Mouse (Mus musculus): ENCODE measurements around the gene Lsamp. TPM values are rescaled to one million over a fixed set of nuclear protein-coding genes. Genes with fewer than 3 reads are reported as not detected.

Lsamp gene
- polyA plus RNA-seq, 1 experiment from 2014 or later, result 168 TPM

DNA sequence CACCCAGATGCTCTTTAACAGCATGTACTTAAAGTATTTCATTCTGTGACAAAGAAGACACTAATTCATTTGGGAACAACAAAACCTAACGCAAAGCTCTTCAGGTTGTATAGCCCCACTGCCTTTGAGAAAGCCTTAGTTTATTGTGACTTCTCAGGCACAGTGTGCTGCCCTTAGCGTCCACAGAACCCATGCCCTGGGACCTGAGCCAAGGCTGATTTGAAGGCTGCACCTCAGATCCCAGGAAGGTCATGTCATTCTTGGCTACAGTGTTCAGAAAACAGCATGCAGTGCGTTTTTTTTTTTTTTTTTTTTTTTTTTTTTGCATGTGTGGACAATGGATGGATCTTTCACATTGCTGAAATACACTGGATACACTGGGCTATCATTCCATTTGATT lies 210.2 kb downstream of the Lsamp start:
- no peaks in the 10 kb centered on the region for H3K27me3 ChIP-seq (ENCODE audit: control insufficient read depth, insufficient read depth, low read length)
- no peaks in the 10 kb centered on the region for H3K4me1 ChIP-seq (ENCODE audit: control insufficient read depth, insufficient read depth, low read length)
- 17% methylated on average over 3 of the region's 3 CpGs for WGBS
- no peak overlapping the region for H3K4me2 ChIP-seq (ENCODE audit: low read depth, low read length)
- no peak overlapping the region for H3K4me3 ChIP-seq (ENCODE audit: low read depth, low read length)
- no peaks in the 10 kb centered on the region for H3K9me3 ChIP-seq (ENCODE audit: control insufficient read depth, low read length)
- H3K9ac ChIP-seq (replicated peaks; ENCODE audit: low read depth, low read length), result no peak overlapping the region
- no peak overlapping the region for H3K27ac ChIP-seq (ENCODE audit: low read depth, low read length)
- no peaks in the 10 kb centered on the region for H3K36me3 ChIP-seq (ENCODE audit: control insufficient read depth, insufficient read depth, low read length)
- no peak for ATAC-seq (ENCODE audit: low read depth)

DNA sequence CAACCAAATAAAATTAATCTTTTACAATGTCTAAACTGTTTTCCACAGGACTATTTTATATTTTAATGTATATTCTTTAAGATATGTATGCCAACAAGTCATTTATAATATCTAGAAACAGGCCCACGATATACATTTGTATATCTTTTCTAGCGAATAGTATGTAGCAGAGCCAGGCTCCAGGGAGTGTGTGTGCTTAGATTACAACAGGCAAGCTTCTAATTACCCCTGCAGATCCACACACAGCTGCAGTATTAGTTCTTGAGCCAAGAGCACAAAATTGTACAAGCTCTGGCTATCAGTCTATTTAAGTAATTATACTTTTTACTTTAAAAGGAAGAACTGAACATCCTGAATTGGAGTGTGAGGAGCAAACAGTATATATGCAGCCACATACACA lies 210.7 kb downstream of the Lsamp start:
- Histone ChIP-seq H3K9me3 (ENCODE audit: control insufficient read depth, low read length) (no peaks in the 10 kb centered on the region), H3K4me3 (ENCODE audit: low read depth, low read length) (no peak overlapping the region), H3K4me2 (ENCODE audit: low read depth, low read length) (no peak overlapping the region), H3K36me3 (ENCODE audit: control insufficient read depth, insufficient read depth, low read length) (no peaks in the 10 kb centered on the region), H3K27me3 (ENCODE audit: control insufficient read depth, insufficient read depth, low read length) (no peaks in the 10 kb centered on the region), H3K27ac (ENCODE audit: low read depth, low read length) (no peak overlapping the region), H3K4me1 (ENCODE audit: control insufficient read depth, insufficient read depth, low read length) (no peaks in the 10 kb centered on the region), H3K9ac (replicated peaks; ENCODE audit: low read depth, low read length) (no peak overlapping the region)
- no peak for ATAC-seq (ENCODE audit: low read depth)
- 77% methylated on average over 2 of the region's 2 CpGs for WGBS

DNA sequence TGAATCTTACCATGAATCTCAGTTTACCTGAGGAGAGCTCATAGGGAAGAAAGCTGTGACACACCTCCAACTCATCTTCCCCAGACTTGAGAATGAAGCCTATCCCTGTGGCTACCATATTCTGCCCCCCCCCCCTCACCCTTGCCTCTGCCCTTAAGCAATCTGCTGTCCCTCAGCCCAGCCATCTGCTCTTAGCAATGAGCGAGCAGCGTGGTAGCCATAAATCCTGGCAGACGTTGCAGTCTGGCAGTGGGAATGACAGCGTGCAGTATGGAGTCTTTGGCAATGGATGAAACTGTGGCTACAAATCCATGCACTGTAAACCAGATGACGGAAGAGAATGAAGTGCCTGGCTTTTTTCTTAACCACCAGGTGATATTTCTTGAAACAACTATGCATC lies 244.5 kb downstream of the Lsamp start:
- Histone ChIP-seq H3K9me3 (ENCODE audit: control insufficient read depth, low read length) (no peaks in the 10 kb centered on the region), H3K4me1 (ENCODE audit: control insufficient read depth, insufficient read depth, low read length) (no peaks in the 10 kb centered on the region), H3K27ac (ENCODE audit: low read depth, low read length) (no peak overlapping the region), H3K9ac (replicated peaks; ENCODE audit: low read depth, low read length) (no peak overlapping the region), H3K4me3 (ENCODE audit: low read depth, low read length) (no peak overlapping the region), H3K36me3 (ENCODE audit: control insufficient read depth, insufficient read depth, low read length) (no peaks in the 10 kb centered on the region), H3K4me2 (ENCODE audit: low read depth, low read length) (no peak overlapping the region), H3K27me3 (ENCODE audit: control insufficient read depth, insufficient read depth, low read length) (no peaks in the 10 kb centered on the region)
- 11% methylated on average over 5 of the region's 5 CpGs for WGBS
- ATAC-seq (ENCODE audit: low read depth), result peak; percentile 84

DNA sequence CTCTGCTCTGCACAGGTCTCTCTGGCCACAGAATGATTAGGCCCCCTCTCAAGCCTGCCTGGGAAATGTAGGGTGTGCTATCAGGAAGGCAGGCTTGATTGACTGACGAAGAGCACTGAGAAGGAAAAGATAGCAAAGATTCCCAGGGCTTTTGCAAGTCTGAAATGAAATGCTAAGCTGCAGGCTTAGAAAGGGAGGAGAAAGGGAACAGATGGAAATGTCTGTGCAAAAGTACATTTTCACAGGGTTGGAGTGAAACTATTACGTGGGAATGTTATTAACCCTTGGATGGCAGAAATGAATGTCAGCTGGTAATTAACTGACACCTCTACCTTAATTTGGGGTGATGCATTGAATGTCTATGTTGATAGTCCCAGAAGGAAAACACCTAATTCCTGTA lies 248.9 kb downstream of the Lsamp start:
- Histone ChIP-seq H3K9ac (replicated peaks; ENCODE audit: low read depth, low read length) (no peak overlapping the region), H3K27me3 (ENCODE audit: control insufficient read depth, insufficient read depth, low read length) (no peaks in the 10 kb centered on the region), H3K36me3 (ENCODE audit: control insufficient read depth, insufficient read depth, low read length) (no peaks in the 10 kb centered on the region), H3K27ac (ENCODE audit: low read depth, low read length) (no peak overlapping the region), H3K9me3 (ENCODE audit: control insufficient read depth, low read length) (no peaks in the 10 kb centered on the region), H3K4me3 (ENCODE audit: low read depth, low read length) (no peak overlapping the region), H3K4me1 (ENCODE audit: control insufficient read depth, insufficient read depth, low read length) (peaks cover 9% of the 10 kb centered on the region), H3K4me2 (ENCODE audit: low read depth, low read length) (no peak overlapping the region)
- ATAC-seq (ENCODE audit: low read depth), result no peak
- WGBS, result 65% methylated on average over 2 of the region's 2 CpGs

DNA sequence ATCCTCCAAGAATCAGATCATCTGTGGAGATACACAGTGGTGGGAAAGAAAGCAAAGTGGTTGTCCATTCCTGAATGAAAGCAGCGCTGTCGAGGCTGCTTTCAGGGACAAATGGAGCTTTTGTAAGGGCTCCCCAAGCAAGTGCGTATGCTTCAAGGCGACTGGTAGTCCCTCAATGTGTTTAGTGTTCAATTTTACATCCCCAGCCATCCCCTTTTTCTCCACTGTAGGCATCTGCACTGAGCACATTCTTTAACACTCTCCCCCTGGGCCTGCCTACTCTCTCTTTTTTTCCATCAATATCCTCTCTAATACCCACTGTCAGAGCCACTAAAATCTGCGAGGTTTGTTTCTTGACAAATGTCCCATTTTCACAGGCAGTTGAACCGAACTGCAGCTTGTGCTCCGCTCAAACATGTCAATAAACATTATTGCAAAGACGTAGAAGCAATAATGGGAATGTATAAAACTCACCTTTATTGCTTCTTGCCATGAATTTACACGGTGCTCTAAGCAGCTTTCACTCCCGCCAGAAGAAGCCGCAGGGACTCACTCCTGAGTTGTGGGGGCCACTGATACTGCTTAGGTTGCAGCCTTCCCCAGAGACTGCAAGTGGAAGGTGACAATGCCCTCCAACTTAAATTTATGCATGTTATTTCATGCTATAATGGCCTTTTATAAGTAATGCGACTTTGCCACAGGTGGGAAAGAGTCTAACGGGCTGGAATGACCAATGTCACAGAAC lies 250.2 kb downstream of the Lsamp start:
- no peaks in the 10 kb centered on the region for H3K9me3 ChIP-seq (ENCODE audit: control insufficient read depth, low read length)
- ATAC-seq (ENCODE audit: low read depth), result peak; percentile 61
- peak overlapping the region; percentile 12; the same call in 1 of the 2 replicates for H3K27ac ChIP-seq (ENCODE audit: low read depth, low read length)
- H3K27me3 ChIP-seq (ENCODE audit: control insufficient read depth, insufficient read depth, low read length), result no peaks in the 10 kb centered on the region
- H3K4me1 ChIP-seq (ENCODE audit: control insufficient read depth, insufficient read depth, low read length), result peaks cover 9% of the 10 kb centered on the region
- H3K4me2 ChIP-seq (ENCODE audit: low read depth, low read length), result no peak overlapping the region
- H3K4me3 ChIP-seq (ENCODE audit: low read depth, low read length), result no peak overlapping the region
- no peaks in the 10 kb centered on the region for H3K36me3 ChIP-seq (ENCODE audit: control insufficient read depth, insufficient read depth, low read length)
- 46% methylated on average over 13 of the region's 13 CpGs for WGBS
- no peak overlapping the region for H3K9ac ChIP-seq (replicated peaks; ENCODE audit: low read depth, low read length)

DNA sequence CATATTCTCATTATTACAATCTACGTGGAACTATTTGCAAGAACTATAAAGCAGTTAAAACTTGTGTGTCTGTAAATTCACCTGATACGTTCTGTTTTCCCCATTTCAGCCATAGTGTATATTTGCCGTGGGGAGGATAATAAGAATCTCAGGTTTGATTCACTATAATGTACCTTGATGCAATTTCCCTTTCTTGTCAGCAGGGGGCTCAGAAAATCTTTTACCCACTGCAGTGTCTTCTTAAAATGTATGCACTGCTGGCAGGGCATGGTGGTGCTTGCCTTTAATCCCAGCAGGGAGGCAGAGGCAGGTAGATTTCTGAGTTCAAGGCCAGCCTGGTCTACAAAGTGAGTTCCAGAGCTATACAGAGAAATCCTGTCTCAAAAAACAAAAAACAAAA lies 287.7 kb downstream of the Lsamp start:
- 90% methylated on average over 3 of the region's 3 CpGs for WGBS

DNA sequence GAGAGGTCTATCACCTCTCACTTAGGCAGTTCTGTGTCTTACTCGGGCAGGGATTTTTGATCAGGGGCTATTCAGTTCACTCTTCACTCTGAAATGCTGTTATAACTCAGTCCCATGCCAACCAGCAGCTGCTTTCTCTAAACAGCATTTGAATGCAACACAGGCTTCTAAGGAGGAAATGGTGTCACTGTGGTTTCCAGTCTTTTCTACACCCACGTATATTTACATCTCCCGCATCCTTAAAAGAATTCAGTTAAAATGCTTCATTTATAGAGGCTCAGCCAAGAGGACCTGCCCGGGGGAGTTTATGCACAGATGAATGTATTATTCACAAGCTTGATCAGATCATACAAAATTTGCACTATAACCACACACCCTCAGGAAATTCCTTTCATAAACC lies 306.0 kb downstream of the Lsamp start:
- 60% methylated on average over 4 of the region's 4 CpGs for WGBS
- no peaks in the 10 kb centered on the region for H3K4me1 ChIP-seq (ENCODE audit: control insufficient read depth, insufficient read depth, low read length)
- H3K27ac ChIP-seq (ENCODE audit: low read depth, low read length), result no peak overlapping the region
- no peaks in the 10 kb centered on the region for H3K27me3 ChIP-seq (ENCODE audit: control insufficient read depth, insufficient read depth, low read length)
- ATAC-seq (ENCODE audit: low read depth), result no peak
- no peak overlapping the region for H3K4me2 ChIP-seq (ENCODE audit: low read depth, low read length)
- no peaks in the 10 kb centered on the region for H3K36me3 ChIP-seq (ENCODE audit: control insufficient read depth, insufficient read depth, low read length)
- no peaks in the 10 kb centered on the region for H3K9me3 ChIP-seq (ENCODE audit: control insufficient read depth, low read length)
- no peak overlapping the region for H3K4me3 ChIP-seq (ENCODE audit: low read depth, low read length)
- H3K9ac ChIP-seq (replicated peaks; ENCODE audit: low read depth, low read length), result no peak overlapping the region

More for the DNA sequence above, 287.7 kb downstream of the Lsamp start:
- Histone ChIP-seq H3K36me3 (ENCODE audit: control insufficient read depth, insufficient read depth, low read length) (no peaks in the 10 kb centered on the region), H3K27ac (ENCODE audit: low read depth, low read length) (no peak overlapping the region), H3K4me2 (ENCODE audit: low read depth, low read length) (no peak overlapping the region), H3K27me3 (ENCODE audit: control insufficient read depth, insufficient read depth, low read length) (no peaks in the 10 kb centered on the region), H3K9ac (replicated peaks; ENCODE audit: low read depth, low read length) (no peak overlapping the region), H3K4me1 (ENCODE audit: control insufficient read depth, insufficient read depth, low read length) (no peaks in the 10 kb centered on the region), H3K9me3 (ENCODE audit: control insufficient read depth, low read length) (no peaks in the 10 kb centered on the region), H3K4me3 (ENCODE audit: low read depth, low read length) (no peak overlapping the region)
- no peak for ATAC-seq (ENCODE audit: low read depth)

DNA sequence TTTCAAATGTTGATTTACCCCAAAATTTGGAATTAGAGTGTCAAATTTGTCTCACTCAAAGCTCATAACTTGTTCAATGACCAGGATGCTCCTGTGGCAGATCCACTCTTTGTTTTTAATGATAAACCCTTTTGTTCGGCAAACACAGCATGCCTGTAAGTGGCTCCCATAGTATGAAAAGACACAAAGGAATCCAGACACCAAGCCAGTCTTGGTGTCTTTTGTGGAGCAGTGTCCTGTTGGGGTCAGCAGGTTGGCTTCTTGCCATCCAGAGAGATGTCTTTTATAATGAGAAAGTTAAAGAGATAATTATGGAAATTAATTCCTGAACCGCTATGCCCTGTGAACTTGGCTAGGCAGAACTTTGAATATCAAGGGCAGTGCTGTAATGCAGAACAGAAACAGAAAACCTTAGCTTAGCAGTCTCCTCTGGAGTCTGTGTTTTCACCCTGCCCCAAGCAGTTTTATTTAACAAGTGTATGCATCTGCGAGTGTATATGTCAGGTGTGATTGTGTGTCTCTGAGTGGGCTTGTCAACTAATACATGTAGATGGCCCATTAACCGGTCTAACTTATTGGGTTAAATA lies 310.2 kb downstream of the Lsamp start:
- H3K4me2 ChIP-seq (ENCODE audit: low read depth, low read length), result no peak overlapping the region
- H3K36me3 ChIP-seq (ENCODE audit: control insufficient read depth, insufficient read depth, low read length), result no peaks in the 10 kb centered on the region
- H3K9ac ChIP-seq (replicated peaks; ENCODE audit: low read depth, low read length), result no peak overlapping the region
- 57% methylated on average over 4 of the region's 4 CpGs for WGBS
- H3K27ac ChIP-seq (ENCODE audit: low read depth, low read length), result no peak overlapping the region
- no peak overlapping the region for H3K4me3 ChIP-seq (ENCODE audit: low read depth, low read length)
- no peaks in the 10 kb centered on the region for H3K4me1 ChIP-seq (ENCODE audit: control insufficient read depth, insufficient read depth, low read length)
- H3K27me3 ChIP-seq (ENCODE audit: control insufficient read depth, insufficient read depth, low read length), result no peaks in the 10 kb centered on the region
- ATAC-seq (ENCODE audit: low read depth), result no peak
- no peaks in the 10 kb centered on the region for H3K9me3 ChIP-seq (ENCODE audit: control insufficient read depth, low read length)

DNA sequence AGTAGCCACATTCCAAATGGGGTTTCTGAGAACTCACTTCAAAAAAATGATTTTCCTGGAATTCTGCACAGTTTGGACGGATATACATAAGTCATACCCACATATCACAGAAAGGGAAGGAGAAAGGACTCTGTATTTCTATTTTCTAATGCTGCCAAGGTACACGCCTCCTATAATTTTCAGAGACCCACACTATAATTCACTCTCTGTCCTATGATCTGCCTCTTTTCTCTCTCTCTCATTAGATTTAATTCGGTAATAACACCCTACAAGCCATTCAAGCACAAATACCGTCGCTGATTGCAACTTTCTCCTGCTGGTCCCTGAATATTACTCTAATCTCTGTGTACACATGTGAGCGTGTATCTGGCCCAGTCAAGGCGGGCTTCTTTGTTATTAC lies 311.1 kb downstream of the Lsamp start:
- H3K4me2 ChIP-seq (ENCODE audit: low read depth, low read length), result no peak overlapping the region
- no peak overlapping the region for H3K9ac ChIP-seq (replicated peaks; ENCODE audit: low read depth, low read length)
- H3K27ac ChIP-seq (ENCODE audit: low read depth, low read length), result no peak overlapping the region
- 79% methylated on average over 7 of the region's 7 CpGs for WGBS
- H3K9me3 ChIP-seq (ENCODE audit: control insufficient read depth, low read length), result no peaks in the 10 kb centered on the region
- no peaks in the 10 kb centered on the region for H3K4me1 ChIP-seq (ENCODE audit: control insufficient read depth, insufficient read depth, low read length)
- H3K27me3 ChIP-seq (ENCODE audit: control insufficient read depth, insufficient read depth, low read length), result no peaks in the 10 kb centered on the region
- ATAC-seq (ENCODE audit: low read depth), result no peak
- no peak overlapping the region for H3K4me3 ChIP-seq (ENCODE audit: low read depth, low read length)
- no peaks in the 10 kb centered on the region for H3K36me3 ChIP-seq (ENCODE audit: control insufficient read depth, insufficient read depth, low read length)
